Mouse (Mus musculus) c-Kit-negative CD71-positive TER-119-positive erythroid progenitor cells, embryonic 14.5 days (primary cell): ENCODE results near the gene Efna5.

Source experiments
- DNase-seq: peaks from one replicate; pipeline ENCODE4 v3.0.0-alpha.2; 2013; ENCODE audit warnings: low read depth, low spot score

The Efna5 gene

GRCm38 (mm10) chr17:62657832-62658630 is 223.1 kb downstream of the Efna5 start:
- DNase-seq: no peak

GRCm38 (mm10) chr17:62657051-62657450 is 224.1 kb downstream of the Efna5 start:
- no peak for DNase-seq

- DNase-seq: no peak
Observed at GRCm38 (mm10) chr17:62656591-62656990, 224.5 kb downstream of the Efna5 start.

GRCm38 (mm10) chr17:62655819-62656355 is 225.2 kb downstream of the Efna5 start:
- DNase-seq: no peak

GRCm38 (mm10) chr17:62652451-62652850 is 228.7 kb downstream of the Efna5 start:
- DNase-seq: no peak

- no peak for DNase-seq
Observed at GRCm38 (mm10) chr17:62651696-62652095, 229.4 kb downstream of the Efna5 start.

- DNase-seq: no peak
Observed at GRCm38 (mm10) chr17:62649293-62649950, 231.7 kb downstream of the Efna5 start.

- no peak for DNase-seq
Observed at GRCm38 (mm10) chr17:62646836-62647235, 234.3 kb downstream of the Efna5 start.

GRCm38 (mm10) chr17:62642447-62643145 is 238.5 kb downstream of the Efna5 start:
- no peak for DNase-seq

GRCm38 (mm10) chr17:62640654-62641053 is 240.5 kb downstream of the Efna5 start:
- no peak for DNase-seq

- no peak for DNase-seq
Observed at GRCm38 (mm10) chr17:62636896-62637295, 244.2 kb downstream of the Efna5 start.

GRCm38 (mm10) chr17:62634937-62635336 is 246.2 kb downstream of the Efna5 start:
- DNase-seq: no peak

- DNase-seq: no peak
Observed at GRCm38 (mm10) chr17:62628474-62628873, 252.6 kb downstream of the Efna5 start.

- DNase-seq: no peak
Observed at GRCm38 (mm10) chr17:62627508-62627907, 253.6 kb downstream of the Efna5 start.

GRCm38 (mm10) chr17:62625646-62626020 is 255.5 kb downstream of the Efna5 start:
- no peak for DNase-seq

- DNase-seq: no peak
Observed at GRCm38 (mm10) chr17:62624804-62625645, 256.1 kb downstream of the Efna5 start.

- no peak for DNase-seq
Observed at GRCm38 (mm10) chr17:62623224-62623623, 257.9 kb downstream of the Efna5 start.

GRCm38 (mm10) chr17:62622481-62622880 is 258.6 kb downstream of the Efna5 start:
- DNase-seq: no peak

- no peak for DNase-seq
Observed at GRCm38 (mm10) chr17:62615159-62615558, 266.0 kb downstream of the Efna5 start.

GRCm38 (mm10) chr17:62614708-62615107 is 266.4 kb downstream of the Efna5 start:
- DNase-seq: no peak

- no peak for DNase-seq
Observed at GRCm38 (mm10) chr17:62614237-62614636, 266.9 kb downstream of the Efna5 start.
